Mouse (Mus musculus) cerebellum, adult 2 months (tissue): ENCODE measurements around the gene Prg3.

Source experiments
- CTCF ChIP-seq: fragments of 200-500 bp; IDR thresholded peaks from 2 replicates; pipeline ENCODE4 v1.5.1; 2011; ENCODE audit warnings: low read depth, mild to moderate bottlenecking, control low read depth, low read length, moderate library complexity, borderline replicate concordance; ENCODE audit not compliant: insufficient read depth
- POLR2A ChIP-seq: fragments of 200-500 bp; IDR thresholded peaks from 2 replicates; pipeline ENCODE4 v1.6.1; 2011; ENCODE audit warnings: low read length, control low read depth, borderline replicate concordance; ENCODE audit not compliant: insufficient read depth

DNA sequence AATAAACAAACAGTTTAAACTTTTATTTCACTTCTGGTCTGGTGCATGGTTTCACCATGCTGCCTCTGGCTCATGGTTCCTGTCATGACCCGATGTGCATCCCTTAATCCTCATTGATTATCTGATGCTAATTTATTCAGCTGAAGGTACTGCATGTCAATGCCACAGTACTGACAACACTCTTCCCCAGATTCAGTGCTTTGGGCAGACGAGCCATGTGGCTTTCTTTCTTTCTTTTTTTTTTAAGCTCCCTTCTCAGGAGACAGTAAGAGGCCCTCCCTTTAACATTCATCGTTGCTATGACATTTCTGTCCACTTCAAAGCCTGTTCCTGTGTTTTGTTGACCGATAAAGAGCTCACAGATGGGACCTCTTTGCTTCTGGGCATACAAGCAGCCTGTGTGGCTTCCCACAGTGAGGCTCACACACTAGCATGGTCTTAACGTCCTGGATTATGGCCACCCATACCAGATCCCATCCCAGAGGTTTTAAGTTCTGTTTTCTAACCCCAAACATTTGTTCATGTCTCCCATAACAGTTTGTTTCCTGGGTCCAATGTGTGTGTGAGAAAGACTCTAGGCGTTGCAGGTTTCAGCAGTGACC is 25.0 kb upstream of the Prg3 start:
- no peak for TF ChIP-seq CTCF
- no peak for TF ChIP-seq POLR2A
